Mouse (Mus musculus): ENCODE measurements around the gene Zfp553.
A peak's percentile ranks its signal among the peaks of the same experiment; 100 is the strongest.

Gene Zfp553

DNA sequence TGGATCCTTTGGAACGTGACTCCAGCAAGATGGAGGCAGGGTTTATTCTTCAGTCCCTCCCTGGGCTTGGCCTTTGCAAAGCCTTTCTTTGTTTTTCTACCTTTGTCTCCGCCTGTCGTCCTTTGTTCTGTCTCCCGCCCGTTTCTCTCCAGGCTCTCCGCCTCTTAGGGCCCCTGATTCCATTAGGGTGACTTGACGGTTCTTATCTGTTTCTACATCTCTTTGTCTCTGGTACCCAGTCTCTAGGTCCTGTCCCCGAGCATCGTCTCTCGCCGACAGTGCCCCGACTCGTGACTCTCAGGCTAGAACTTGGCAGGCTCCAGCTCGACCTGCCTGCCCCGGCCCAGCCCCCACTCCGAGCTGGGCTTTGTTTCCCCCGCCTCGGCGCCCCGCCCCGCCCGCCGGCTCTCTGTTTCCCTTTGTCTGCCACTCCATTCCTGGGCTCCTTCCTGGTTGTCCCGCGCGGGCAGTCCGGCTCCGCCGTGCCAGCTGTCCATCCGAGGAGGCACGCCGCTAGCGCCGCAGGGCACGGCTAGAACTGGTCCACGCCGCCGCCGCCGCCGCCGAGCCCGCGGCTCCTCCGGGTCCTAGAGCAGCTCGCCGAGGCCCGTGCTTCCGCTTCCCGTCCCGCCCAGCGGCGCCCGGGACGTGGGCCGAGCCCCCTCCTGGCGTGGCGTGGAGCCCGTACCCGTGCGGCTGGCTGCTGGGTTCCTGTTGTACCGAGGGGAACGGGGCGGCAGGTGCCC lies at the start of gene Zfp553, which contains the start of gene Sept1:
TSS of gene Zfp553 (plus strand) at position 440 of the 746 bp plus-strand sequence.
TSS of gene Sept1 (minus strand) at position 509 of the 746 bp plus-strand sequence.
- peak; percentile 91 for DNase-seq

DNA sequence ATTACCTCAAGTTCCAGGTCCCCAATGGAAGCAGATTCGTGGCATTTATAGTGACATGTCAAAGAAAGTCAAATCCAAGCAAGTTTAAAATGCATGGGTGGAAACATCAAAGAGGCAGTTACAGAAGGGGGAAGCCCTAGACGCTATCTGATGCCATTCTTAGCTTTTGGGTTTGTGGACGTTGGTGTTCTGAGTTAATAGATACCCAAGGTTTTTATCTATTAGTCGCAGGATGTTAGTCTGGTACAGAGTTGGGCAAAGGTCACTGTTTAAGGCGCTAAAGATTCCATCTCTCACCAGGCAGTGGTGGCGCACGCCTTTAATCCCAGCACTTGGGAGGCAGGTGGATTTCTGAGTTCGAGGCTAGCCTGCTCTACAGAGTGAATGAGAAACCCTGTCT lies 49.5 kb upstream of the Zfp553 start:
- no peak for DNase-seq

DNA sequence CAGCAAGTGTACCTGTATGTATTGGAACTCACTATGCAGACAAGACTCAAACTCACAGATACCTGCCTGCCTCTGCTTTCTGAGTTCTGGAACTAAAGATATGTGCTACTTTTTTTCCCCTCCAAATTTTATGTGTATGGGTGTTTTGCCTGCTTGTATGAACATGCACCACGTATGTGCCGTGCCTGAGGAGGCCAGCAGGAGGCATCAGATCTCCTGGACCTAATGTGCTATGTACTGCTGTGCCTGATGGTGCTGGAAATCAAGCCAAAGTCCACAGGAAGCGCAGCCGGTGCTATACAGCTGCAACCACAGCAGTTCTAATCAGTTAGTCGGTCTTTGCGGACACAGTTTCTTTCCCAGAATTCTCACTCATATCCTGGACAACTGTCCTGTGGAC lies 49.0 kb upstream of the Zfp553 start:
- DNase-seq = no peak

DNA sequence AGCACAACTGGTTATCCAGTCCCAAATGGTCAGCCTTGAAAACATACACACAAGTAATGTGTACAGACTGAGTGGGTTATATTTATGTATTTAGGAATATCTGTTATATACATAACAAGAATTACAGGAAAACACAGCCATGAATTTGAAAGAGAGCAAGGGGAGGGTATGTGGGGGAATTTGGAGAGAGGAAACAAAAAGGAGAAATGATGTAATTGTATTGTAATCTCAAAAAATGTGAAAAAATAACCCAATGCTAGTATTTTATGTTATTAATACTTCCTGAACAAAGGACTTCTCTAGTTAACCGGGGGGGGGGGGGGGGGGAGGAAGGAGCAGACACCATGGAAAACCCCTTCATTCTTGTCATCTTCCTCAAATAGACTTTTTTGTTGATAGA lies 48.1 kb upstream of the Zfp553 start:
- DNase-seq = no peak

DNA sequence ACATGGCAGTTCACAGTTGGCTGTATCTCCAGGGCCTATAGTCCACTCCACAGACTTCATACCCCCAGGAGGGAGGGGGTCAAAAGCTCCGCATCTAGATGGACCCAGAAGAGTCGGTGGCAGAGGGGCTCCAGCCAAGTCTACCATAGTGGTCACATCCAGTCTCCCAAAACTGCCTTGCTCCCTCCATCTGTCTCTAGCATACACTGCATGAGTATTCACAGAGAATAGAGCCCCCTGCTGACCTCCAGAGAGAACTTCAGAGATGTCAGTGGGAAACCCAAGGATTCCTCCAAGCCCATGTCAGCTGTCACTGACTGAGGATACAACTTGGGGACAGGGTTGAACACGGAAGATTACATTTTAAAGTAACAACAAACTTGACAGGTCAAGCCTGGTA lies 47.3 kb upstream of the Zfp553 start:
- peak in 1 of 2 experiments; percentile 32 for DNase-seq

DNA sequence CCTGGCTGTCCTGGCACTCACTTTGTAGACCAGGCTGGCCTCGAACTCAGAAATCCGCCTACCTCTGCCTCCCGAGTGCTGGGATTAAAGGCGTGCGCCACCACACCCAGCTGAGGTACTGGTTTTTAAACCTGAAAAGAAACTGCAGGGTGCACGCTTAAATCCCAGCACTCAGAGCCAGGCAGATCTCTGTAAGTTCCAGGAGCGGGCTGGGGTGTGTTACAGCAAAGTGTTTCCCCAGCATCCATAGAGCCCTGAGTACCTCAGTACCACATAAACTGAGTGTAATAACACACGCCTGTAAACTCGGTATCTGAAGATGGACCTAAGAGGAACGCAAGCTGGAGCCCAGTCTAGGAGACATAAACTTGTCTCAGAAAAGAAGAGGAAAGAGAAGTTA lies 45.5 kb upstream of the Zfp553 start:
- no peak for DNase-seq

DNA sequence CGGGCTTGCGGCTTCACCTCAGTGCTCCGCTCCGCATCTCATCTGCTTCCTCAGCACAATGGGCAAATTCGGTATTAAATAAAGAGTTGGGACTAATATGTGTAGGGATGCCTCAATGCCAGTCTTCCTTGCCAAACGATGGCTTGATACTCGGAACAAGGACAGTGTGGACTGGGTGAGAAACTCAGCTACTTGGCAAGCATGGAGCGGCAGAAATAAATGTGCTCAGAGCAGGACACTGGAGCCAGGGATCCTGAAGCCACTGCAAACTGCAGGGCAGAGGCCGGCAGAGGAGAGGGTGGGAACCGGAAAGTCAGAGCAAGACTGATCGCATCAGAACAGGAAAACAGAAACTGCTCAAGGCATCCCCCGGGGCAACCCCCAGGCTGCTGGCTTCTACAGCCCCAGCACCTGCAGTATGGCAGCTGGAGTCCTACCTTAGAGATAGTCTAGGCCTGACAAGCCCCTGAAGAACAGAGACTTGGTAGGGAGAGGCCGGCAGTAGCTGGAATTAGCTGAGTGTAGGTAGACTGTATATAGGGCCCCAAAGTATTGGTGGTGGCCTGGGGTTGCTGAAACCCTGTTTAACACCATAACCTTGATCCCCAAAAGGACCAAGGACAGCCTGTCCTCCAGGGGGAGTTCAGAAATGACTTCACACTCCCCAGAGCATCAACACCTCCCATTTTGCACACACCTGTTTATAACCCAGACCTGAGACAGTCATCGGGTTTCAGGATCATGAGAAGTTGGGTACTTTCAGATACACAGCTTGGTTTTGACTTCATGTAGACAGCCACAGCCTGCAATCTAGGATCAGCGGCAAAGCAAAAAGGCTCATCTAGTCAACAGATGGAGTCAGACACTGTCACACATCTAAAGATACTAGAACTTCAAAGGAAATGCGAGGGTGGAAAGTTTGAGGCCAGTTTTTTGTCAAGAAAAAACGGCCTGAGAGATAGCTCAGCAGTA lies 44.3 kb upstream of the Zfp553 start:
- DNase-seq = no peak

DNA sequence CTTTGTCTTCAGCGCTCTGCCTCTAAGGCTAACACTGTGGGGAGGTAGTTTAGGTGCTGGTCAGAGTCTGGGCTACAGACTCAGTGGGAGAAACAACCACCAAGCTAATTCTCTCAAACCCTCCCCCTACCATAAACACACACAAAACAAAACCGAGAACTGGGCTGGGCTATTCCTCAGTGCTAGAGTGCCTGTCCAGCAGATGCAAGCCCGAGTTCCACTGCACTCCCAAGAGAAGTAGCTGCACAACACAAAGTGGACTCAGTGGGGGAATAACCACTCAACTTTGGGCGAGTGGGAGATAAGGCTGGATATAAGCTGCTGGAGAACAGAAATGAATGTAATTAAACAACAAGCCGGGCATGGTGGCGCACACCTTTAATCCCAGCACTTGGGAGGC lies 42.2 kb upstream of the Zfp553 start:
- no peak for DNase-seq

DNA sequence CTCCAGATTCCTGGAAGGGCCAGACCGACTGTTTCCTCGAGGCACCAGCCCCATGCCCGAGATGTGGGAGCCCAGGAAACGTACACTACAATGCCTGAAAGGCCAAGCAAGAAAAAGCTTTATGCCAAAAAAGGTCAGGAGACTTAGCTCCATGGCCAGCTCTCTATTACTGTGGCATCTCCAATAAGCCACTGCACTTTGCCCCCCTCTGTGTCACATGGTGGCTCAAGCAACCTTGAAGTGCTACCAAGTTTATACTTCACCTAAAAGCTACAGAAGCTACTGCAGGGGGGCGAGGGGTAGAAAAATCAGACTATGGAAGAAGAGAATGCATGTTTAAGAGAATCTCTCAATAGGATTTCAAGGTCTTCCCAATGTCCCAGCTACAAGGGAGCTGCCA lies 39.9 kb upstream of the Zfp553 start:
- DNase-seq = no peak

DNA sequence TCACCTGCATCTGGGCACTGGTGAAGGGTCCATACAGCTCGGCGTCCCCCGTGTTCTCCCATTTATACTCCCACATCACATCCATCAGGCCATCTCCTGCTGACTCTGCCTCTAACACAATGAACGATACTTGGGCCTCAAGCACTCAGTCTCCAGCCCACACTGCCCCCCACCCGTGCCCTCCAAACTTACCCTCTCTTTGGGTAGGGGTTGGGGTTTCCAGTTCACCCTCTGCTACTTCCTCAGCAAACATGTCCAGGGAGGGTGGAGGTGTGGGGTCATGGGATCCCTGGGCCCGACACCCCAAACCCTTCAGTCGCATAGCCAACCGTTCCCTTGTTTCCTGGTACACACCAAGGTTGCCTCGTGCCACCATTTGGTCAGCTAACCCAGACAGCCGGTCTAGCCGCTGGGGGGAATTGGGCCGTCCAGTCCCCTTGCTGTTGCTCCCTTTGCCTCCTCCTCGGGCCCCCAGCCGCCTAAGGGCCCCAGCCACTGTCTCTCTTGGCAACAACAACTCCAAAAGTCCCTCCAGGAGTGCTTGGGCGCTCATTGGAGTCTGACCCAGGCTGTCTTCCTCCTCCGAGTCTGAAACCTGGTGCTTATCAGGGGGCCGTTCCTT lies 38.7 kb upstream of the Zfp553 start:
- DNase-seq = no peak

DNA sequence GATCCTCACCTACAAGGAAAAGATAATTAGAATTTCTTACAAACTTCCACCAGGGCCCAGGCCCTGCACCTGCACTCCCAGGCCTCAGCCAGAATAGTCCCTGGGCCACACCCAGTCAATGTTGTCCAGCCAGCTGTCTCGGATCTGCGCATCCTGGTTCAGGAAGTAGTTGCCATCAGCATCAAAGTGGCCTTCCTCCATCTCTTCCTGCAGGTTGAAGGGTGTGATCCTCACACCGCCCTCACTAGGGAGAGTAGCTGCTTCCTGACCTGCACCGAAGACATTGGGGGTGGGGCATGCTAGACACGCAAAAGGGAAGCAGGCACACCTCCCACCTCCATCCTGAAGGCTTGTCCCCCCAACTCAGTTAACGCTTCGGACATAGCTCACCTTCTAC lies 38.2 kb upstream of the Zfp553 start:
- no peak for DNase-seq

DNA sequence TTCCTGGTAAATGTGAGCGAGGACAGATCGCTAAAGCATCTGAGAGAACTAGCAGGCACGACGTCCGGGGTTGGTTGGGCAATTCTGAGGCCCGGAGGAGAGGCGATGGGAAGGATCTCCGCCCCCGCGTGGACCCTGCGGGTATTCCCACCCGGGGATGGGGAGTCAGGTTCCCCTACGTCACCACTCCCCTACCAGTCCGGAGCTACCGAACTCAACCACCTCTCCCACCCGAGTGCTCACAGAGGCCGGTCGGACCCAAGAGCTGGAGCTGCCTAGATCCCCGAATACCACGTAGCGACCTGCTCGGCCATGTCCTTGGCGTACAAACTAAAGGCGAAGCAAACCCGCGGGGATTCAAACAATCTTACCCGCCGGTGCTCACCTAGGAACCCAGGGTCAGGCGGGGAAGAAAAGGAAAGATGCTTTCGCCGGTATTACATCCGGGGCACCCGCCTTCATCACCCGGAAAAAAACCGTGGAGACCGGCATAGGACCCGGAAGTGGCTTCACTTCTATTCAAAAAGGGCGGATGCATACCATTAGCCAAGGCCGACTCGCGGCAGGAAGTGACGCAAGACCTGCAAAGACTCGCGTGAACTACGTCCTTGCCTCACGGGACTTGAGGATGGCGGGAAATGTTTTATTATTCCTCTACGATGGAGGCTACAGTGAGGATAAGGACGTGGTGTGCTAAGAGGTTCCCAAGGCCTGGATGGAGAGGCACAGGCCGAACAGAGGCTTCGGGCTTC lies 37.1 kb upstream of the Zfp553 start, which contains the start of gene Cd2bp2:
TSS of gene Cd2bp2 (minus strand) at position 507 of the 752 bp plus-strand sequence.
- DNase-seq = peak; percentile 95 to 97

DNA sequence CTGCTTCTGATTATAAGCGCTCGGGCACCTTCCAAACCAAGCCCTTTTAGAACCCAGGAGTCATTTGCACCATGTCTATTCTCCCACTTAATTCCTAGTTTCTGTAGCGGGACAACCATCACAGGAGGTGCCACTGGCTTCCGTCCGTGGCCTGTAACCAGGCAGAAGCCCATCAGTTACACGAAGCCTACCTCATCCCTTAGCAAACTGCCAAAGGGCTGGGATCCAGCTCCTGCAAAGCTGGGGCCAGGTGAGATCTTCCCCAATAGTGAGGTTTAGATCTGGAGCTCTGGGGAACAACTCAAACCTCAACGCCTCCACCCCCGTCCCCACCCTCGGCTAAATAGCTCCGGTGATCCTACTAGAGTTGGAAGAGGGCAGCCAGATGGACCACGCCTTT lies 36.4 kb upstream of the Zfp553 start:
- peak in 1 of 2 experiments; percentile 40 for DNase-seq

DNA sequence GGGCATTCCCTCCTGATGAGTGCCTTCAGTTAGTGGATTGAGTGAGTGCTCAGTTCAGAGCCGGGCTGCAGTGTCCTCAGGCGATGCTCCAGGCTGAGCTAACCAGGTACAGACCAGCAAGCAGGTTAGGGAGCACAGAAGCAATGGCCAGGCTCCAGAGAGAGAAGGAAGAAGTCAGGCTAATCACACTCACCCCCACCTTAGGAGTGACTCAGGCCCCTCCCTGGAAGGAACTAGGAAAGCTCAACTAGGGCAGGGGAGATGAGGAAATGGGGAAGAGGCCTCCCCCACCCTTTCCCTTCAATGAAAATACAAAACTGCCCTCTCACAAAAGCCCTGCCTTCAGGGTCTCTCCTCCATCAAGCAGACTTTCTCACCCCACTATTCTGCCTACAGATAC lies 26.3 kb upstream of the Zfp553 start:
- no peak for DNase-seq

DNA sequence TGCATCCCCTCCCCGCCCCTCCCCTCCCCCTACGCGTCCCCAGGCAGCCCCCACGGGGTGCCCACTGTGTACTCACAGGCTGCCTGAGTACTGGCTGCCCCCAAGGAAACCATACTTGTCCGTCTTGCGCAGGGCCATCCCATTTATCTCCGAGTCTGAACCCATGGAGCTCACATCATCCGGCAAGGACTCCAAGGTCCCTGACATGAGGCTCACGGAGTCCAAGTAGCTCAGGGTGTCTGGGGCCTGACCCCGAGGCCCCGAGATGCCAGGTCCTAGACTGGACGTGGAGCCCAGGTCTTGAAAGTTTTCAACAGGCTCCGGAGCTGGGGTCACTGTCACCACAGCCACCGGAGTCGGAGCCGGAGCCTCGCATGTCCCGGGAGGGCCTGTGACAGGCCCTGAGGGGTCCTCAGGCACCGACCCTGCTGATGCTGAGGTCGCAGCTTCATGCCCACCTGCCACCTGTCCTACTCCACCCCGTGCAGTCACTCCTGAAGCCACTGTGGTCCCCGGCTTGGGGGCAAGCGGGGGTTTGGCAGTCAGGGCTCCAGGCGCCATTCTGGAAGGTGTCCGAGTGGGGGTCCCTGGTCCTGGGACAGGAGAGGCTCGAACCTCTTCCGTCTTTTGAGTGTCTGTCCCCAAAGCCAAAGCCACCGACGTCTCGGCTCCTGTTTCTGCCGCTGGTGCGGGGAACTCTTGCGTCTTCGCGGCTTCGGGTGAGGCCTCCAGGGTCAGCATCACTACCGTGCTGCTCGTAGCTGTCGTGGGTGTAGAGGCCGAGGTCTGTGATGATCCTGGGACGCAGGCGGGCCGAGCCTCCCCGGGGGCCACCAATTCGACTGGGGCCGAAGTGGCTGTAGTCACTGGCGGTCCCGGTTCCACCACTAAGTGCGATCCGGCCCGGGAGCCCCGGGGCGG lies 25.2 kb upstream of the Zfp553 start:
- peak; percentile 53 to 64 for DNase-seq

DNA sequence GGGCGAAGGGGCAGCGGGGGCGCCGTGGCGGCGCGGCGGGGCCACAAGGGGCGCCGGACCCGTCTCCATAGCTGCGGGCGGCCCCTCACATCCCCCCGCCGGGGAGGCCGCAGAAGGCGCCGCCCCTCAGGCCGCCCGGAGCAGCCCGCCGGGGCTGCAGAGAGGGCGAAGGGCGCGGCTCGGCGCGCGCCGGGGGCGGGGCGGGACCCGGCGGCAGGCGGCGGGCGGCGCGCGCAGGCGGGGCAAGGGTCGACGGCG lies 24.6 kb upstream of the Zfp553 start, which contains the start of gene Tbc1d10b:
TSS of gene Tbc1d10b (minus strand) at position 174 of the 258 bp plus-strand sequence.
- DNase-seq = no peak

DNA sequence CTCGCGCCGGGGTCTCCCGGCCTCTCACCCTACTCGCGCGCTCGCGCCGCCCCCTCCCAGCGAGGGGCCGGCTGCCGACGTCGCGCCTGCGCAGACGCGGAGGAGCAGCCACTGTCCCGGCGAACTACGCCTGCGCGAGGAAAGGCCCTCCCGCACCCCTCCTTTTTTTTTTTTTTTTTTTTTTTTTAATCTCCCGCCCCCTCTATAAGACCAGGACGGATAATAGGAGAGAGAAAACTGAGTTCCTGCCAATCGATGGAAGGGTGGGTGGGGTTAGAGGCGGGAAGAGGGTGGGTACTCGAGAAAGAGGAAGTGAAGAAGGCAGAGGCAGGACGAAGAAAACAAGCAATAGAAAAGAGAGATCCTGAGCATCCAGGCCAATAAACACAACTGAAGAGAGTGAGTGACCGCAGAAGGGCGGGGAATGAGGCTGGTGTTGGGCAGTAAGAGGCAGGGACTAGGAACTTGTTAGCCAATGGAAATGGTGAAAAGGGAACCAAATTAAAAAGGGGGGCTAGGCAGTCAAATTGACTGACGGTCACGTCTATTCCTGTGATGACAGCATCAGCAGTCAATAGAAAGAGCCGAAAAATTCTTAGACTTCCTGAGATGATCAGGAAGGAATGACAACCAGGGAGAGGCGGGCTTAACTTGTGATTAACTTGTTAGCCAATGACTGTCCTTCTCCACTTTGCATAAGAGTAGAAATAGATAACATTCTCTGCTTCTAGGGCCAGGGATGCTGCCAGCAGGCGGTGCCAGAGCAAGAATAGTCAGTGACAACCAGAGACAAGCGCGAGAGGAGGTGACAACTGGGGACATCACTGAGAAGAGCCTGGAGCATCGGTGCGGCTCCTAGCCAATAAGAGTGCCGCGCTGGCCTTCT lies 24.1 kb upstream of the Zfp553 start, which contains the start of gene Mylpf:
TSS of gene Mylpf (plus strand) at position 338 of the 886 bp plus-strand sequence.
- peak; percentile 96 to 97 for DNase-seq

DNA sequence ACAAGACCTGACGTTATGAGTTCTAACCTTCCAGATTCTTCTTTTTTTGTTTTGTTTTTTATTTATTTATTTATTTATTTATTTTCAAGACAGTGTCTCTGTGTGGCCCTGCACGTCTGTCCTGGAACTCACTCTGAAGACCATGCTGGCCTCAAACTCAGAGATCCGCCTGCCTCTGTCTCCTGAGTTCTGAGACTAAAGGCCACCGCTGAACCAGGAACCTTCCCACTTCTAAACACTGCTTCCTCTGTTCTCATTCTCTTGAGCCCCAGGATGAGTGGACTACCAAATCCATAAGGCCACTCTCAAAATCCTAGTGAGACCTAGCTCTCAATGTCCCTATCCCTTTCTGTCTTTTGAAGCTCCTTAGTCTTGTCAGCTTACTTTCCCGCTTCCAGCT lies 23.0 kb upstream of the Zfp553 start:
- no peak for DNase-seq

DNA sequence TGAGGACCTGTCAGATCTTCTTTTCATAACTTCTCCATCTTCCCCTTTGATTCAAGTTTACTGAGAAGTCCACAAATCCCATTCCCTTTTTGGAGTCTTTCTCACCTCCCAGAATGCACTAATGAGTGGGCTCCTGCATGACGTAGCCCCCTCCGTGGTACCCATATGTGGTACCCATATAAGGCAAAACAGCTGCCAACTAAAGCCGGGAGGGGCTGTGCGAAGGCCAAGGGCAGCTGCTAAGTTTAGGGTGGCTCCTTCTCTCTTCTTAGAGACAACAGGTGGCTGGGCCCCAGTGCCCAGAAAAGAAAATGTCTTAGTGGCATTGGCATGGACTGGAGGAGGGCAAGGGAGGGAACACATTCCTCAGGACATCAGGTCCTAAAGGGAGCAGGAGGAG lies 22.6 kb upstream of the Zfp553 start:
- DNase-seq = no peak

DNA sequence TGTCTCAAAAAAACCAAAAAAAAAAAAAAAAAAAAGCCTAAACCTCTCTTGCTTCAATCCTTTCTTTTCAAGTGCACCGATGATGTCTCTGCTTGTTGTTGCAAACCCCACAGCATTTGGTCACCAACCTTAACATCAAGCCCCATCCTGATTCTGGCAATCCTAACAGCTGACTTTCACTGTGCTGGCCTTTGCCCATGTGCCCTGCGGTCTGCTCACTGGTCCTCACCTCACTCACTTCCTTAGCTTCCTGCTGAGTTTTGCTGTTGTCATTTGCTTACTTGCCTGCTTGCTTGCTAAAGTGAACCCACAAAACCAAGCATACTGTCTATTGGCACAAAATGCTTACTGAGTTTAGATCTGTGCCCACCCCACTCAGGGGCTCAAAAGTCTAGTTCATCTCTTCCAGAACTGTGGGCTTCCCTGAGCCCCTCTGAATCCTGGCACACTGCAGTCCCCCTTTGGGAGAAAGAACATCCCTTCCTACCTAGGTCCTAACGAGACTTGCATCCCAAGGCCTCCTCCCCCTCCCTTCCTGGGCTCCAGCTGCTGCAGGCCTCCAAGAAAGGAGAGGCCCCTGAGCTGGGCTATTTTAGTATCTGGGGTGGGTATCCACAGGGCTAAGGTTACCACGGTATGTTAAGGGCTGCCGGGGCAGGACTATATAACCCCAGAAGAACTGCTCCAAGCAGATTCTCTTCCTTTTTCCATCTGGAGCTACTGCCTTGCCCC lies 21.7 kb upstream of the Zfp553 start:
- DNase-seq = no peak

All from cerebellum, postnatal 14 days (tissue).